Mouse (Mus musculus) gastrocnemius, adult 2 months (tissue): ENCODE measurements around the gene Plekha1. TPM values are rescaled to one million over a fixed set of nuclear protein-coding genes. Genes with fewer than 3 reads are reported as not detected.

Experiments
- DNase-seq: peaks from one replicate; pipeline ENCODE4 v3.0.0; 2022
- H3K27ac ChIP-seq: fragments of 200-600 bp; 2 replicates; pipeline ENCODE4 v1.8.1; 2022; ENCODE audit warnings: mild to moderate bottlenecking
- H3K4me3 ChIP-seq: fragments of 200-600 bp; 2 replicates; pipeline ENCODE4 v1.8.1; 2022; ENCODE audit warnings: mild to moderate bottlenecking, moderate library complexity
- CTCF ChIP-seq: fragments of 200-600 bp; IDR thresholded peaks from 2 replicates; pipeline ENCODE4 v1.8.1; 2022; ENCODE audit warnings: antibody characterized with exemption, mild to moderate bottlenecking, moderate library complexity
- intact Hi-C: fragments of 180-260 bp; cut with DNase I; formaldehyde crosslinking; loops from one replicate; pipeline ENCODE4 v1.15.1; 2025
- total RNA-seq, 2 experiments: library from RNA; stranded (reverse); gene quantifications; 2 replicates each; pipeline ENCODE4 v1.2.3; 2021

Gene Plekha1
- total RNA-seq, 2 experiments from 2014 or later: 23.4 to 28.2 TPM

- peak overlapping the region; percentile 89 for H3K27ac ChIP-seq
- peak; percentile 87 for DNase-seq
- intact Hi-C loops: loop anchor here (5.0 kb wide), 1 partner anchor 36 kb away; no protein-coding TSS in a partner anchor
- H3K4me3 ChIP-seq: peak overlapping the region; percentile 86
- no peak for TF ChIP-seq CTCF
These were observed 71.0 kb downstream of the Plekha1 start for GRCm38 (mm10) chr7:130936472-130936951.

- Histone ChIP-seq H3K27ac (peak overlapping the region; percentile 89), H3K4me3 (peak overlapping the region; percentile 86)
- intact Hi-C loops: loop anchor here (5.0 kb wide), 1 partner anchor 35 kb away; no protein-coding TSS in a partner anchor
- no peak for TF ChIP-seq CTCF
- DNase-seq: peak; percentile 62
These were observed 71.8 kb downstream of the Plekha1 start for GRCm38 (mm10) chr7:130937266-130937841.

GRCm38 (mm10) chr7:130938005-130938404, 72.4 kb downstream of the Plekha1 start:
- Histone ChIP-seq H3K4me3 (peak overlapping the region; percentile 86), H3K27ac (peak overlapping the region; percentile 89)
- DNase-seq: peak; percentile 11
- no peak for TF ChIP-seq CTCF
- intact Hi-C loops: loop anchor here (5.0 kb wide), 1 partner anchor 34 kb away; no protein-coding TSS in a partner anchor

GRCm38 (mm10) chr7:130938896-130939295, 73.3 kb downstream of the Plekha1 start:
- Histone ChIP-seq H3K4me3 (no peak overlapping the region; the same call in 1 of the 2 replicates), H3K27ac (peak overlapping the region; percentile 89; the same call in 1 of the 2 replicates)
- no peak for TF ChIP-seq CTCF
- intact Hi-C loops: loop anchor here (5.0 kb wide), 1 partner anchor 33 kb away; no protein-coding TSS in a partner anchor
- peak; percentile 22 for DNase-seq

GRCm38 (mm10) chr7:130940733-130941132, 75.2 kb downstream of the Plekha1 start:
- DNase-seq: peak; percentile 38
- intact Hi-C loops: no loop called here
- H3K27ac ChIP-seq: peak overlapping the region; percentile 63
- TF ChIP-seq CTCF: no peak
- H3K4me3 ChIP-seq: no peak overlapping the region

GRCm38 (mm10) chr7:130943280-130943895, 77.8 kb downstream of the Plekha1 start:
- no peak overlapping the region for H3K4me3 ChIP-seq
- peak overlapping the region; percentile 61 for H3K27ac ChIP-seq
- DNase-seq: no peak
- TF ChIP-seq CTCF: no peak
- intact Hi-C loops: no loop called here

- no peak overlapping the region for H3K4me3 ChIP-seq
- H3K27ac ChIP-seq: no peak overlapping the region
- TF ChIP-seq CTCF: no peak
- intact Hi-C loops: no loop called here
- no peak for DNase-seq
These were observed 79.4 kb downstream of the Plekha1 start for GRCm38 (mm10) chr7:130944766-130945475.

GRCm38 (mm10) chr7:130945730-130946129, 80.2 kb downstream of the Plekha1 start:
- no peak overlapping the region for H3K27ac ChIP-seq
- no peak for TF ChIP-seq CTCF
- H3K4me3 ChIP-seq: no peak overlapping the region
- no peak for DNase-seq
- intact Hi-C loops: no loop called here

GRCm38 (mm10) chr7:130946303-130946702, 80.7 kb downstream of the Plekha1 start:
- TF ChIP-seq CTCF: no peak
- Histone ChIP-seq H3K27ac (no peak overlapping the region), H3K4me3 (no peak overlapping the region)
- DNase-seq: no peak
- intact Hi-C loops: no loop called here

GRCm38 (mm10) chr7:130948563-130949208, 83.1 kb downstream of the Plekha1 start:
- TF ChIP-seq CTCF: no peak
- intact Hi-C loops: no loop called here

GRCm38 (mm10) chr7:130949331-130949751, 83.8 kb downstream of the Plekha1 start:
- peak overlapping the region; percentile 74 for H3K27ac ChIP-seq
- peak; percentile 61 for DNase-seq
- intact Hi-C loops: no loop called here
- TF ChIP-seq CTCF: no peak
- H3K4me3 ChIP-seq: peak overlapping the region; percentile 47

More at GRCm38 (mm10) chr7:130948563-130949208, 83.1 kb downstream of the Plekha1 start:
- Histone ChIP-seq H3K27ac (peak overlapping the region; percentile 74), H3K4me3 (peak overlapping the region; percentile 47)
- no peak for DNase-seq

GRCm38 (mm10) chr7:130950482-130950881, 84.9 kb downstream of the Plekha1 start:
- intact Hi-C loops: no loop called here
- TF ChIP-seq CTCF: no peak
- H3K4me3 ChIP-seq: no peak overlapping the region
- DNase-seq: no peak
- H3K27ac ChIP-seq: no peak overlapping the region; the same call in 1 of the 2 replicates
